Mouse (Mus musculus): Measurements from ENCODE around the gene Olfr331.
A peak's percentile ranks its signal among the peaks of the same experiment; 100 is the strongest.
"Not testable (repeated sequence)": the region's sequence is repeated elsewhere in the genome, so short reads cannot be mapped to it uniquely, and the experiment has no call there.

Olfr331 gene

GRCm38 (mm10) chr11:58502472-58502871, at the start of gene Olfr331:
TSS of gene Olfr331 (minus strand) at chr11:58502572.
- DNase-seq: not testable (repeated sequence)

GRCm38 (mm10) chr11:58546322-58546721, 44.0 kb upstream of the Olfr331 start, which contains the start of gene Olfr329-ps:
TSS of gene Olfr329-ps (minus strand) at chr11:58546422.
- DNase-seq: no peak

- DNase-seq: not testable (repeated sequence)
These were observed 32.4 kb upstream of the Olfr331 start, which contains the start of gene Olfr330 for GRCm38 (mm10) chr11:58534736-58535135. TSS of gene Olfr330 (minus strand) at chr11:58534836.

- peak; percentile 10 for DNase-seq
These were observed 17.4 kb upstream of the Olfr331 start for GRCm38 (mm10) chr11:58519756-58520155.

GRCm38 (mm10) chr11:58518916-58519315, 16.5 kb upstream of the Olfr331 start:
- DNase-seq: peak; percentile 64

- DNase-seq: not testable (repeated sequence)
These were observed 6.7 kb upstream of the Olfr331 start for GRCm38 (mm10) chr11:58509058-58509457.

- no peak for DNase-seq
These were observed 3.1 kb downstream of the Olfr331 start for GRCm38 (mm10) chr11:58499290-58499689.

- DNase-seq: no peak
These were observed 3.6 kb downstream of the Olfr331 start for GRCm38 (mm10) chr11:58498761-58499160.

GRCm38 (mm10) chr11:58492455-58492854, 9.9 kb downstream of the Olfr331 start, which contains the start of gene Olfr332:
TSS of gene Olfr332 (minus strand) at chr11:58492555.
- DNase-seq: no peak

- DNase-seq: no peak
These were observed 40.2 kb downstream of the Olfr331 start, which contains the start of gene Olfr30 for GRCm38 (mm10) chr11:58462170-58462569. TSS of gene Olfr30 (minus strand) at chr11:58462270.

GRCm38 (mm10) chr11:58453592-58453991, 48.8 kb downstream of the Olfr331 start:
- no peak for DNase-seq

GRCm38 (mm10) chr11:58452759-58453158, 49.6 kb downstream of the Olfr331 start, which contains the start of gene Lypd9:
TSS of gene Lypd9 (minus strand) at chr11:58452923.
- no peak for DNase-seq
